Mouse (Mus musculus) bone marrow macrophage, adult 2 months (primary cell): Measurements from ENCODE around the gene Ldhc.

ENCODE experiments used
- CTCF ChIP-seq: IDR thresholded peaks from 2 replicates; pipeline ENCODE4 v1.5.1; 2012; ENCODE audit warnings: low read depth, mild to moderate bottlenecking, low read length, moderate library complexity
- POLR2A ChIP-seq: IDR thresholded peaks from 2 replicates; pipeline ENCODE4 v1.6.1; 2012; ENCODE audit warnings: mild to moderate bottlenecking, low read depth, low read length, borderline replicate concordance

- TF ChIP-seq POLR2A = no peak
- TF ChIP-seq CTCF = no peak
Measured at GRCm38 (mm10) chr7:46842278-46842677, 18.7 kb upstream of the Ldhc start.
